ENCODE assay signal across 8 mouse cellular contexts in the genomic region with DNA sequence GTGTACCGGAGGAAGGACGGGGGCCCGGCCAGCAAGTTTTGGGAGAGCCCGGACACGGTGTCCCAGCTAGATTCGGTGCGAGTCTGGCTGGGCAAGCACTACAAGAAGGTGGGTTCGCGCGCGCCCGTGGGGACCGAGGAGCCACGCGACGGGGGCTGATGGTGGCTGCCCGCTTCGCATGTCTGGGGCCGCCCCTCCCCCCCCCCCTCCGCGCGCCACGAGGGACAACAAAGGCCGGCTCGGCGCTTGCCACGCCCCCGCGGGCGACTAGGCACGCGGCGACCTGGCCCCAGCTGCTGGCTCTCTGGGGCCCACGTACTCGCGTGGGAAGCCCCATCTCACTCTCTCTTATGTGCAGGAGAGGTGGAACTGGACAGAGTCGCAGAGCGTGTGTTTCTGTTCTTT. TPM values are rescaled to one million over a fixed set of nuclear protein-coding genes. Genes with fewer than 3 reads are reported as not detected.
A peak's percentile ranks its signal among the peaks of the same experiment; 100 is the strongest.
DNase-seq lines count a peak whose midpoint lies in the region; ATAC-seq and TF ChIP-seq lines count a peak whose summit lies in the region.

No protein-coding gene starts in this region.

- no peak for DNase-seq in layer of hippocampus, adult 2 months (ENCODE audit: low spot score in 2 of 2)
- no peak for DNase-seq in layer of hippocampus, adult 11-12 months (ENCODE audit: low spot score)
- DNase-seq in MN1 (ENCODE audit: low spot score), result peak; percentile 60
- DNase-seq in embryonic facial prominence, embryonic 14.5 days (ENCODE audit: low spot score), result peak; percentile 37
- peak; percentile 21 to 75 for DNase-seq in kidney, postnatal 36 days
- no peak for DNase-seq in gastrocnemius, adult 8-10 months (ENCODE audit: low spot score in 2 of 2)

- ATAC-seq in embryonic facial prominence, embryonic 14.5 days (ENCODE audit: low read depth), result peak; percentile 51
- peak; percentile 53; the same call in 1 of the 2 replicates for ATAC-seq in midbrain, embryonic 12.5 days (ENCODE audit: low FRiP score, low read depth)
- no peak for ATAC-seq in cerebellum, adult (ENCODE audit: insufficient number of reproducible peaks, low FRiP score, low TSS enrichment)

- H3K4me2 ChIP-seq in embryonic facial prominence, embryonic 14.5 days (ENCODE audit: low read depth, low read length), result peak overlapping the region; percentile 64
- peak overlapping the region; percentile 64 for H3K4me2 ChIP-seq in midbrain, embryonic 12.5 days (replicated peaks)

- peak overlapping the region; percentile 95 for H3K27ac ChIP-seq in layer of hippocampus, adult 2 months
- H3K27ac ChIP-seq in embryonic facial prominence, embryonic 14.5 days (replicated peaks; ENCODE audit: low read depth, low read length), result peak overlapping the region; percentile 93
- H3K27ac ChIP-seq in midbrain, embryonic 12.5 days (replicated peaks), result peak overlapping the region; percentile 96

- H3K4me1 ChIP-seq in embryonic facial prominence, embryonic 14.5 days (ENCODE audit: control insufficient read depth, insufficient read depth, low read length), result peaks cover 8% of the 10 kb centered on the region; the same call in 1 of the 2 replicates
- H3K4me1 ChIP-seq in midbrain, embryonic 12.5 days, result peaks cover 23% of the 10 kb centered on the region

- peak overlapping the region; percentile 99 for H3K9ac ChIP-seq in embryonic facial prominence, embryonic 14.5 days (ENCODE audit: low read depth, low read length)
- H3K9ac ChIP-seq in midbrain, embryonic 12.5 days (replicated peaks), result peak overlapping the region; percentile 94

- no peak for TF ChIP-seq CTCF in layer of hippocampus, adult 2 months (conservative IDR thresholded peaks at IDR 0.05)

- no peaks in the 10 kb centered on the region for H3K9me3 ChIP-seq in embryonic facial prominence, embryonic 14.5 days (ENCODE audit: control insufficient read depth, low read length)
- H3K9me3 ChIP-seq in midbrain, embryonic 12.5 days, result no peaks in the 10 kb centered on the region

- H3K4me3 ChIP-seq in layer of hippocampus, adult 2 months, result peak overlapping the region; percentile 64
- peak overlapping the region; percentile 95 for H3K4me3 ChIP-seq in embryonic facial prominence, embryonic 14.5 days (ENCODE audit: low read depth, low read length)
- peak overlapping the region; percentile 87 for H3K4me3 ChIP-seq in midbrain, embryonic 12.5 days

- H3K36me3 ChIP-seq in embryonic facial prominence, embryonic 14.5 days (ENCODE audit: control insufficient read depth, insufficient read depth, low read length), result peaks cover 22% of the 10 kb centered on the region
- peaks cover 29% of the 10 kb centered on the region for H3K36me3 ChIP-seq in midbrain, embryonic 12.5 days

- 0% methylated on average over 17 of the region's 38 CpGs for WGBS in embryonic facial prominence, embryonic 14.5 days
- WGBS in midbrain, embryonic 12.5 days, result under 1% methylated on average over 31 of the region's 38 CpGs

- H3K27me3 ChIP-seq in embryonic facial prominence, embryonic 14.5 days (replicated peaks; ENCODE audit: control insufficient read depth, insufficient read depth, low read length), result no peaks in the 10 kb centered on the region
- no peaks in the 10 kb centered on the region for H3K27me3 ChIP-seq in midbrain, embryonic 12.5 days

RNA-seq across cellular contexts. Expression of a gene that starts 14.6 kb away (rescaled TPM):
- 100 to 1,000 TPM; 158 to 163 TPM for total RNA-seq in layer of hippocampus, adult 2 months (2021)
- polyA plus RNA-seq in embryonic facial prominence, embryonic 14.5 days (2014; fragmentation: Nextera tagmentation; extraction: Ambion mirVana), result 110 and 120 TPM in 2 replicates
- 224 and 228 TPM in 2 replicates for polyA plus RNA-seq in midbrain, embryonic 12.5 days (2016; fragmentation: Nextera tagmentation; extraction: Ambion mirVana)
- total RNA-seq in gastrocnemius, adult 8-10 months (2022), result 10 to 100 TPM; 25.4 to 39.5 (median 35.1) TPM

RNA-seq across cellular contexts. Expression of a gene that starts 14.7 kb away (rescaled TPM):
- total RNA-seq in layer of hippocampus, adult 2 months (2021), result 10 to 100 TPM; 59.7 to 60.3 TPM
- 105 and 122 TPM in 2 replicates for polyA plus RNA-seq in embryonic facial prominence, embryonic 14.5 days (2014; fragmentation: Nextera tagmentation; extraction: Ambion mirVana)
- 208 and 215 TPM in 2 replicates for polyA plus RNA-seq in midbrain, embryonic 12.5 days (2016; fragmentation: Nextera tagmentation; extraction: Ambion mirVana)
- 10 to 100 TPM; 22.0 to 27.2 (median 26.3) TPM for total RNA-seq in gastrocnemius, adult 8-10 months (2022)

Comparison
In these comparisons a context has a peak if more than half of its experiments do, and no peak if none do; other contexts are left out.
1. DNase-seq: peak in MN1 (single experiment), embryonic facial prominence, embryonic 14.5 days (single experiment) and kidney, postnatal 36 days (2 of 2); none in layer of hippocampus, adult 2 months (0 of 2), layer of hippocampus, adult 11-12 months (single experiment) and gastrocnemius, adult 8-10 months (0 of 2).
2. Peak in every context shown above with its lines, with median percentiles within 50 percentile points of each other: H3K27ac ChIP-seq and H3K4me3 ChIP-seq.